Mouse (Mus musculus) liver, embryonic 15.5 days (tissue): ENCODE data around the gene P4ha3. TPM values are rescaled to one million over a fixed set of nuclear protein-coding genes. Genes with fewer than 3 reads are reported as not detected.
"Not testable (repeated sequence)": the region's sequence is repeated elsewhere in the genome, so short reads cannot be mapped to it uniquely, and the experiment has no call there.

Source experiments
- ATAC-seq: fragments of 200-750 bp; cut with Nextera tagmentation; 2 replicates; pipeline ENCODE4 v1.8.0; 2017; ENCODE audit warnings: moderate number of reproducible peaks, mild to moderate bottlenecking, moderate library complexity; ENCODE audit not compliant: insufficient read depth
- H3K27ac ChIP-seq: fragments of 300-500 bp; sonication (generic); replicated peaks from 2 replicates; pipeline ENCODE4 v1.5.1; 2015; ENCODE audit warnings: mild to moderate bottlenecking, inconsistent platforms
- H3K27me3 ChIP-seq: fragments of 300-500 bp; sonication (generic); 2 replicates; pipeline ENCODE4 v1.6.1; 2015; ENCODE audit warnings: mild to moderate bottlenecking, inconsistent platforms
- H3K36me3 ChIP-seq: fragments of 300-500 bp; sonication (generic); replicated peaks from 2 replicates; pipeline ENCODE4 v1.6.1; 2015; ENCODE audit warnings: moderate library complexity, mild to moderate bottlenecking, inconsistent platforms
- H3K4me1 ChIP-seq: fragments of 300-500 bp; sonication (generic); replicated peaks from 2 replicates; pipeline ENCODE4 v1.6.1; 2015; ENCODE audit warnings: inconsistent platforms
- H3K4me2 ChIP-seq: fragments of 300-500 bp; sonication (generic); 2 replicates; pipeline ENCODE4 v1.6.1; 2015; ENCODE audit warnings: moderate library complexity, mild to moderate bottlenecking, inconsistent platforms
- H3K4me3 ChIP-seq: fragments of 300-500 bp; sonication (generic); replicated peaks from 2 replicates; pipeline ENCODE4 v1.5.1; 2015; ENCODE audit warnings: mild to moderate bottlenecking, inconsistent platforms
- H3K9ac ChIP-seq: fragments of 300-500 bp; sonication (generic); 2 replicates; pipeline ENCODE4 v1.6.1; 2015; ENCODE audit warnings: moderate library complexity, mild to moderate bottlenecking, inconsistent platforms
- H3K9me3 ChIP-seq: fragments of 300-500 bp; sonication (generic); replicated peaks from 2 replicates; pipeline ENCODE4 v1.6.1; 2016; ENCODE audit warnings: inconsistent platforms
- WGBS: fragments of 180-500 bp; shearing (Covaris S2); methylation state at CpG from one replicate; pipeline ENCODE4 v1.1.7; 2015; ENCODE audit warnings: mixed read lengths; ENCODE audit not compliant: insufficient replicate concordance; 5-methylcytosine and 5-hydroxymethylcytosine counted together
- polyA plus RNA-seq: library from polyadenylated mRNA; unstranded; fragments of >200 nt; fragmentation: Nextera tagmentation; extraction: Ambion mirVana; gene quantifications from 2 replicates; pipeline ENCODE4 v1.2.1, GENCODE M21; 2015

Gene P4ha3
- 1.0 and 1.2 TPM in 2 replicates for polyA plus RNA-seq

- ATAC-seq: no peak
- H3K27me3 ChIP-seq: peaks cover 88% of the 10 kb centered on the region
- H3K9me3 ChIP-seq: no peaks in the 10 kb centered on the region
- no peak within 1 kb of the TSS for H3K9ac ChIP-seq
- H3K27ac ChIP-seq: no peak within 1 kb of the TSS
- peak within 1 kb of the TSS; percentile 50 for H3K4me3 ChIP-seq
- H3K36me3 ChIP-seq: no peaks in the 10 kb centered on the region
- peak within 1 kb of the TSS; percentile 62 for H3K4me2 ChIP-seq
- H3K4me1 ChIP-seq: 0 out of 2 replicates have a peak, but pooled peaks cover 6% of the 10 kb centered on the region
- 2% methylated on average over 53 of the region's 53 CpGs for WGBS
Observed at GRCm38 (mm10) chr7:100285383-100285782, at the start of gene P4ha3. Gene P4ha3, plus strand, starts transcription at chr7:100285520.

- Histone ChIP-seq H3K36me3 (no peaks in the 10 kb centered on the region), H3K4me1 (peaks cover 11% of the 10 kb centered on the region), H3K27me3 (no peaks in the 10 kb centered on the region), H3K4me3 (no peak overlapping the region), H3K9me3 (no peaks in the 10 kb centered on the region), H3K4me2 (no peak overlapping the region), H3K9ac (no peak overlapping the region), H3K27ac (no peak overlapping the region)
- WGBS: 73% methylated on average over 1 of the region's 1 CpGs
- ATAC-seq: no peak
Observed at GRCm38 (mm10) chr7:100238271-100238670, 47.0 kb upstream of the P4ha3 start.

GRCm38 (mm10) chr7:100240601-100241000 lies 44.7 kb upstream of the P4ha3 start:
- no peak for ATAC-seq
- Histone ChIP-seq H3K27ac (no peak overlapping the region), H3K4me3 (no peak overlapping the region), H3K4me2 (no peak overlapping the region), H3K36me3 (no peaks in the 10 kb centered on the region), H3K9ac (no peak overlapping the region), H3K4me1 (no peaks in the 10 kb centered on the region), H3K27me3 (no peaks in the 10 kb centered on the region), H3K9me3 (no peaks in the 10 kb centered on the region)
- WGBS: 59% methylated on average over 2 of the region's 2 CpGs

- H3K4me1 ChIP-seq: no peaks in the 10 kb centered on the region
- H3K36me3 ChIP-seq: no peaks in the 10 kb centered on the region
- no peak overlapping the region for H3K27ac ChIP-seq
- no peaks in the 10 kb centered on the region for H3K9me3 ChIP-seq
- no peak overlapping the region for H3K9ac ChIP-seq
- H3K4me3 ChIP-seq: no peak overlapping the region
- no peak overlapping the region for H3K4me2 ChIP-seq
- no peak for ATAC-seq
- H3K27me3 ChIP-seq: no peaks in the 10 kb centered on the region
- WGBS: 37% methylated on average over 1 of the region's 1 CpGs
Observed at GRCm38 (mm10) chr7:100243007-100243406, 42.3 kb upstream of the P4ha3 start.

GRCm38 (mm10) chr7:100244225-100244624 lies 41.1 kb upstream of the P4ha3 start:
- H3K27ac ChIP-seq: no peak overlapping the region
- H3K9me3 ChIP-seq: no peaks in the 10 kb centered on the region
- no peak overlapping the region for H3K4me2 ChIP-seq
- no peak for ATAC-seq
- no peaks in the 10 kb centered on the region for H3K36me3 ChIP-seq
- no peaks in the 10 kb centered on the region for H3K4me1 ChIP-seq
- H3K4me3 ChIP-seq: no peak overlapping the region
- H3K9ac ChIP-seq: no peak overlapping the region
- no peaks in the 10 kb centered on the region for H3K27me3 ChIP-seq
- 60% methylated on average over 4 of the region's 4 CpGs for WGBS

- no peaks in the 10 kb centered on the region for H3K27me3 ChIP-seq
- H3K4me2 ChIP-seq: no peak overlapping the region
- no peak for ATAC-seq
- H3K27ac ChIP-seq: no peak overlapping the region
- no peak overlapping the region for H3K9ac ChIP-seq
- H3K4me1 ChIP-seq: no peaks in the 10 kb centered on the region
- no peak overlapping the region for H3K4me3 ChIP-seq
- H3K9me3 ChIP-seq: no peaks in the 10 kb centered on the region
- no peaks in the 10 kb centered on the region for H3K36me3 ChIP-seq
- WGBS: 87% methylated on average over 3 of the region's 3 CpGs
Observed at GRCm38 (mm10) chr7:100245176-100245575, 40.1 kb upstream of the P4ha3 start.

- no peak for ATAC-seq
- WGBS: 79% methylated on average over 5 of the region's 5 CpGs
- no peak overlapping the region; the same call in 1 of the 2 replicates for H3K4me2 ChIP-seq
- H3K4me3 ChIP-seq: no peak overlapping the region
- no peaks in the 10 kb centered on the region for H3K27me3 ChIP-seq
- no peak overlapping the region for H3K9ac ChIP-seq
- H3K27ac ChIP-seq: no peak overlapping the region
- peaks cover 23% of the 10 kb centered on the region for H3K36me3 ChIP-seq
- H3K4me1 ChIP-seq: peaks cover 7% of the 10 kb centered on the region
- no peaks in the 10 kb centered on the region for H3K9me3 ChIP-seq
Observed at GRCm38 (mm10) chr7:100250667-100251066, 34.7 kb upstream of the P4ha3 start.

GRCm38 (mm10) chr7:100262350-100262749 lies 23.0 kb upstream of the P4ha3 start:
- H3K9ac ChIP-seq: no peak overlapping the region
- H3K4me1 ChIP-seq: no peaks in the 10 kb centered on the region
- WGBS: 80% methylated on average over 3 of the region's 3 CpGs

GRCm38 (mm10) chr7:100264934-100265333 lies 20.4 kb upstream of the P4ha3 start:
- not testable (repeated sequence) for H3K9ac ChIP-seq, ATAC-seq, H3K27me3 ChIP-seq, H3K27ac ChIP-seq, H3K36me3 ChIP-seq, H3K4me3 ChIP-seq, H3K4me1 ChIP-seq, H3K4me2 ChIP-seq, H3K9me3 ChIP-seq
- WGBS: 61% methylated on average over 17 of the region's 17 CpGs

More at GRCm38 (mm10) chr7:100262350-100262749, 23.0 kb upstream of the P4ha3 start:
- Histone ChIP-seq H3K9me3 (no peaks in the 10 kb centered on the region), H3K27ac (no peak overlapping the region), H3K4me2 (no peak overlapping the region), H3K36me3 (peaks cover 9% of the 10 kb centered on the region), H3K27me3 (no peaks in the 10 kb centered on the region), H3K4me3 (no peak overlapping the region)
- no peak for ATAC-seq

GRCm38 (mm10) chr7:100272369-100272768 lies 13.0 kb upstream of the P4ha3 start:
- Histone ChIP-seq H3K36me3 (no peaks in the 10 kb centered on the region), H3K4me1 (no peaks in the 10 kb centered on the region), H3K9me3 (no peaks in the 10 kb centered on the region), H3K4me3 (no peak overlapping the region), H3K9ac (no peak overlapping the region), H3K27ac (no peak overlapping the region), H3K27me3 (no peaks in the 10 kb centered on the region), H3K4me2 (no peak overlapping the region)
- no peak for ATAC-seq
- WGBS: 89% methylated on average over 8 of the region's 8 CpGs

- ATAC-seq: no peak
- no peaks in the 10 kb centered on the region for H3K27me3 ChIP-seq
- no peak overlapping the region for H3K4me2 ChIP-seq
- 50% methylated on average over 6 of the region's 6 CpGs for WGBS
- no peak overlapping the region for H3K9ac ChIP-seq
- no peak overlapping the region for H3K4me3 ChIP-seq
- no peaks in the 10 kb centered on the region for H3K4me1 ChIP-seq
- no peak overlapping the region for H3K27ac ChIP-seq
- H3K36me3 ChIP-seq: no peaks in the 10 kb centered on the region
- no peaks in the 10 kb centered on the region for H3K9me3 ChIP-seq
Observed at GRCm38 (mm10) chr7:100274507-100274906, 10.8 kb upstream of the P4ha3 start.

- H3K36me3 ChIP-seq: no peaks in the 10 kb centered on the region
- H3K4me3 ChIP-seq: no peak overlapping the region
- 42% methylated on average over 2 of the region's 2 CpGs for WGBS
- H3K4me2 ChIP-seq: no peak overlapping the region
- H3K27ac ChIP-seq: no peak overlapping the region
- ATAC-seq: no peak
- no peaks in the 10 kb centered on the region for H3K4me1 ChIP-seq
- peaks cover 7% of the 10 kb centered on the region for H3K27me3 ChIP-seq
- no peak overlapping the region for H3K9ac ChIP-seq
- H3K9me3 ChIP-seq: no peaks in the 10 kb centered on the region
Observed at GRCm38 (mm10) chr7:100276397-100276796, 8.9 kb upstream of the P4ha3 start.
